Mouse (Mus musculus) lung, postnatal 36 days (tissue): ENCODE measurements around the gene Mcl1.
A peak's percentile ranks its signal among the peaks of the same experiment; 100 is the strongest.
"Not testable (repeated sequence)": the region's sequence is repeated elsewhere in the genome, so short reads cannot be mapped to it uniquely, and the experiment has no call there.

ENCODE experiments used
- DNase-seq: peaks from one replicate; pipeline ENCODE4 v3.0.0; 2022; ENCODE audit warnings: mixed read lengths

Mcl1 gene

GRCm38 (mm10) chr3:95668589-95669308 lies 10.2 kb downstream of the Mcl1 start:
- no peak for DNase-seq

GRCm38 (mm10) chr3:95669309-95669665 lies 10.7 kb downstream of the Mcl1 start:
- no peak for DNase-seq

DNA sequence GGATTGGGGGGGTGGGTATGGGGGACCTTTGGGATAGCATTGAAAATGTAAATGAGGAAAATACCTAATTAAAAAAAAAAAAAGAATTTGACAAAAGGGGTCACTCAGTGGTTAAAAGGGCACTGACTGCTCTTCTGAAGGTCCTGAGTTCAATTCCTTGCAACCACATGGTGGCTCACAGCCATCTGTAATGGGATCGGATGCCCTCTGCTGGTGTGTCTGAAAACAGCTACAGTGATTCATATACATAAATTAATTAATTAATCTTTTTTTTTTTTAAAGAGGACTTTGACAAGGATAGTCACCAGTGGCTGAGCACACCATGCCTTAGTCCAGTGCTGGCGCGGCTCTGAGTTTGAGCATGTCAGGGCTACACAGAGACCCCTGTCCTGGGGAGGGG lies 11.8 kb downstream of the Mcl1 start:
- DNase-seq = not testable (repeated sequence)

- no peak for DNase-seq
Measured at GRCm38 (mm10) chr3:95671201-95671600, 12.6 kb downstream of the Mcl1 start.

- DNase-seq = no peak
Measured at GRCm38 (mm10) chr3:95672461-95672860, 13.9 kb downstream of the Mcl1 start.

- no peak for DNase-seq
Measured at GRCm38 (mm10) chr3:95672861-95673706, 14.5 kb downstream of the Mcl1 start.

- no peak for DNase-seq
Measured at GRCm38 (mm10) chr3:95673707-95674211, 15.2 kb downstream of the Mcl1 start.

- peak; percentile 93 for DNase-seq
Measured at GRCm38 (mm10) chr3:95674236-95674635, 15.6 kb downstream of the Mcl1 start.

DNA sequence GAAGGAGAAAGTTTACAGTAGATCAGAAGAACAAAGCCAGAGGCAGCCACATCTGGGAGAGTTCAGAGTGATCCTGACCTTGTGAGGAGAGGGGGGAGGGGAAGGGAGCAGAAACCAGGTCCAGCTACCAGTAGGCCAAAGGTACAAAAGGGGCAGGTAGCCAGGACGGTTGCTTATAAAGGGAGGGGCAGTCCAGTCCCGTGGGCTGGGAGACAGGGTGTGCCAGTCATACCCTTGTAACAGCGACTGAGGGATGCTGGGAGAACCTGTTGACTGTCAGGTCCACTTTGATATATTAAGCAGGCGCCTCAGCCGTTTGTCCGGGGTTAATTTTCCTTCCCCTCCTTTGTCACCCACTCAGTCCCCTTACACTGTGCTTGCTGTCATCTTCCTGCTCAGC lies 16.2 kb downstream of the Mcl1 start:
- peak; percentile 85 for DNase-seq

- peak; percentile 96 for DNase-seq
Measured at GRCm38 (mm10) chr3:95675301-95676092, 16.9 kb downstream of the Mcl1 start.

DNA sequence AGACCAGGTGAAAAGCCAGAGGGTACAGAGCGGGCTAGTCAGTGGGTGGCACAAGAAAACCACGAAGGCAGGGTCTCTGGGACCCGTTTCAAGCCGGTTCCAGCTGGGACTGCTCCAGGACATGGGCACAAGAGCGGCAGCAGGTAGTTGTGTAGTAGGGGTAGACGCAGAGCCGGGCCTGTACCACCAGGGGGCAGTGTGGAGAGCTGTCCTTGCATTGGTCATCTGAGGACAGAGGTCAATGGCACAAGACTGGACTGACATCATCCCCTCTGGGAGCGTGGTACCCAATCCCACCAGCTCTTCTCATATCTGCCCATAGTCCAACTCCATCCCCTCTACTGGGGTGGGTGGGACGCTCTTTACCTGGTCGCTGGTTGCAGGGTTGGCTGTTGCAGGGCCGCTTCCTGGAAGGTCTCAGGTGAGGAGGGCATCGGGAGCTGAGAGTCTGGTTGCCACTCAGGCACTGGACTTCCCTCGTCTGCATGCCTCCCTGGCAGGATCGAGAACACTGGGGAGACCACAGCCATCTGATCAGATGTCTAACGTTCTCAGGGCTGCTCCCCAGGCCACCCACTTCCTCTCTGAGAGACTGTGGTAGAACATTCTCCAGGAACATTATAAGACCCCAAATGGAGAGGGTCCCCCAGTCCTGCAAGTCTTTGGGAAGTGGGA lies 18.3 kb downstream of the Mcl1 start:
- DNase-seq = peak; percentile 92

- no peak for DNase-seq
Measured at GRCm38 (mm10) chr3:95677420-95678090, 19.0 kb downstream of the Mcl1 start.

GRCm38 (mm10) chr3:95679551-95679950 lies 21.0 kb downstream of the Mcl1 start:
- no peak for DNase-seq

GRCm38 (mm10) chr3:95680673-95681072 lies 22.1 kb downstream of the Mcl1 start:
- no peak for DNase-seq

GRCm38 (mm10) chr3:95681365-95681764 lies 22.8 kb downstream of the Mcl1 start:
- no peak for DNase-seq

GRCm38 (mm10) chr3:95682878-95683277 lies 24.3 kb downstream of the Mcl1 start:
- no peak for DNase-seq

GRCm38 (mm10) chr3:95684846-95685245 lies 26.3 kb downstream of the Mcl1 start:
- DNase-seq = no peak

DNA sequence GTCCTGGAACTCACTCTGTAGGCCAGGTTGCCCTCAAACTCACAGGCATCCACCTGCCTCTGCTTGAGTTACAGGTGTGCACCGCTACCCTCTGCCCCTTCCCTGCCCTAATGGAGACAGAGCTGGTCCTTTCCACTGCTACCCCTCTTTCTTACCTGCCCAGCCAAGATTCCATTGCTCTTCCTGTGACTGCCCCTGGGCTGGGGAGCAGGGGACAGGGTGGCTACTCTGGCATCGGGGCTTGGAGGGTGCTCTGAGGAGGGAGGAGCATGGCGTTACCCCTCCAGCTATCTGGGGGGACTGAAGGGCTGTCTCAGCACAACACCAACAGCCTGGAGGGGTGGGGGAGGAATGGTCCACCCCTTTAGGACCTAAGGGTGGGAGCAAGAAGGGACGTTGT lies 26.7 kb downstream of the Mcl1 start:
- DNase-seq = no peak

GRCm38 (mm10) chr3:95685701-95686100 lies 27.1 kb downstream of the Mcl1 start:
- no peak for DNase-seq

DNA sequence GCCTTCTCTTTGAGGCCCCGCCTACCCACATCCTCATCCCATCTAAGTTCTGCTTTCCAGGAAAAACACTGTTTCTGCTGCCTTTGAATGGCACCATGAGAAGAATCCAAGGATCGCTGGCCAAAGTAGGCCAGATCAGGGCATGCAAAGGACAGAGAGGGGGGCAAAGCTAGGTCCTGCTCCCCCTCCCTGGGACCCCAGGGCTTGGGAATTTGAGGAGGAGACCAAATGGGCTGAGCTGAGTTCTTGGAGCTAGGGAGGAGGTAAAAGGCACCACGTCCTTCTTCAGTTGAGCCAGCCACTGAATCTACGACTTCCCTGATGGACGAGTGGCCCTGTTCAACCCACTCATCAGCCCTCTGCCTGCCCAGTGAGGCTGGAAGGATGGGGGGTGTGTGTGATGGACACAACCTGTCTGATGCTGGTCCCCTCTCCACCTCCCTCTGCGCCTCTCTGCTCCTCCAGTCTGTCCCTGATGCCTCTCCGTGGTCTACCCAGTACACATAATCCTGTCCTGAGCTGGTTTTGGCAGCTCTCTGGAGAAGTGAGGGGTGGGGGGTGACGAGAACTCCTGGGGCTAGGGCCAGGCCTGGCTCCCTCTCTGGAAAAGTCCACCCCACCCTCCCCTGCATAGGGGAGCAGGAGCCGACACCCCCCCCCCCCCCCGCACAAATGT lies 28.0 kb downstream of the Mcl1 start:
- no peak for DNase-seq

GRCm38 (mm10) chr3:95687168-95687523 lies 28.6 kb downstream of the Mcl1 start:
- no peak for DNase-seq
